Mouse (Mus musculus) liver, adult 2 months (tissue): ENCODE measurements at regions not wholly inside any gene's neighbourhood (a gene's known extent, or its start where the extent isn't known, plus 50 kb on each side); places are given as distances from the start of the nearest gene placed in this dataset.

Experiments used
- CTCF ChIP-seq: fragments of 200-500 bp; IDR thresholded peaks from 2 replicates; pipeline ENCODE4 v1.5.1; 2011; ENCODE audit warnings: low read depth, low read length, control low read depth
- POLR2A ChIP-seq: fragments of 200-500 bp; IDR thresholded peaks from 2 replicates; pipeline ENCODE4 v1.6.1; 2011; ENCODE audit warnings: low read length, control low read depth; ENCODE audit not compliant: insufficient read depth; ENCODE audit errors: extremely low read depth

GRCm38 (mm10) chr4:28542696-28543328, 270.1 kb upstream of the Epha7 start:
- no peak for TF ChIP-seq CTCF
- TF ChIP-seq POLR2A = no peak
